Mouse (Mus musculus): Measurements from ENCODE around the gene Pabpc1l. TPM values are rescaled to one million over a fixed set of nuclear protein-coding genes. Genes with fewer than 3 reads are reported as not detected.

Pabpc1l gene
- polyA plus RNA-seq, 2 experiments from 2014 or later, result 4.4 TPM; not detected in 1

DNA sequence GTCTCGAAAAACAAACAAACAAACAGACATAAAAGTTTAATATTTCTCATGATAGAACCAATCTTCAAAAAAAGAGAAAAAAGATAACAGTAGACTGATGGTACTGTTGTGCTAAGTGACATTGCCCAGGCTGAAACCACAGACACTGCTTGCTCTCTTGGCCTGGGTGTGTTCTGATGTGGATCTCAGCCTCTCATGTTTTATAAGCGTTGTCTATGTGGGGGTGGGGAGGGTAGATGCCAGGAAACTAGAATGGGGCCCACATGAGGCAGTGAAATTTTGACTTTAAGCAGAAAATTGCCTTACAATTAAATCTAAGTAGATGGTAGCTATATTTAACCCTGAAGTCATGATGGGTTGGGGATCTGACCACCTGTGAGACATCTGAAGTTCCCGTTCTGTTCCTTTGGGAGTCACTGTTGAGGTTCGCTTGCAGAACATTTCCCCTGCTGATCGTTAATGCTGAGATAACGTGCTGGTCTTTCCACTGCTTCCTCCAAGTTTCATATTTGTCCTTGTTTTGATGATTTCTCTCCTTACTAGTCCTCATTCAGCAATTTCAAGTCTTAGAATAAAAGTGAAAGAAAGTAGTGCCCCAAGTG lies 62.3 kb downstream of the Pabpc1l start:
- peak; percentile 40 for ATAC-seq

- no peak for ATAC-seq
Measured at GRCm38 (mm10) chr2:164089508-164089907, 64.3 kb downstream of the Pabpc1l start.

GRCm38 (mm10) chr2:164094152-164094551 lies 68.9 kb downstream of the Pabpc1l start:
- peak; percentile 61 for ATAC-seq

DNA sequence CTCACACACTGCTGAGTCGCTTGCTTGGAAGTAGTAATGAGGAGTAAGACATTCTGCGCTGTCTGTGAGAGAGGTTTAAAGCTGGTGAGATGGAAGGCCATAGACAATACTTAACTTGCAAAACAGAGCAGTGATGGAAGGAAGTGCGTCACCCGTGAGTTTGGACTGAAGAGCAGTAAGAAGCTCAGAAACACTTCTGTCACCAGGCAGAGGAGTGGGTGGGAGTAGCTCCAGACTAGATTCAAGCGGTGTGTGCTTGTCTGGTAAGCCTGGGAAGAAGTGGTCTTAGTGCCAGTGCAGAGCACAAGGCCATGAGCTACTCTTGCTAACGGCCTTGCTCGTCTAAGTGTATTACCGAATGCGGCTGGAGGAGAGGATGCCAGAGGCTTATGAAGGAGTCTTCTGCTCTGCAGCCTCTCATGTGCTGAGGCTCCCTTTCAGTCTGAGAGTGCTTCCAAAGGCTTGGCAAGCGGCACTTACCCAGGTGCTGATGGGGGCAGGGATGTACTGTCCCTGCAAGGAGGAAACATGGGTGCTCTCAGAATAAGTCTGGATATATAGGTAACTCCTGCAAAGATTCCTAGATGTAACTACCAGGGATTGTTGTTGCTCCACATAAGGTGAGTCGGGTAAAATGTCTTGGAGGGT lies 73.5 kb downstream of the Pabpc1l start:
- no peak for ATAC-seq

Other genes with a start within 250 kb of the Pabpc1l start
- not detected for gene Ccn5, start 204.6 kb upstream of the Pabpc1l start, polyA plus RNA-seq (2017; shearing (Covaris generic))
- not detected for gene Kcnk15, start 171.8 kb upstream of the Pabpc1l start, polyA plus RNA-seq (2017; shearing (Covaris generic))
- gene Rims4, start 106.8 kb upstream of the Pabpc1l start, polyA plus RNA-seq (2017; shearing (Covaris generic)), result not detected
- gene Ywhab, start 30.5 kb upstream of the Pabpc1l start, polyA plus RNA-seq (2017; shearing (Covaris generic)), result 10 to 100 TPM; 66.3 to 88.1 TPM
- 100 to 1,000 TPM; 158 to 175 TPM for gene Stk4, start 44.9 kb downstream of the Pabpc1l start, polyA plus RNA-seq (2017; shearing (Covaris generic))
- gene Tomm34, start 45.7 kb downstream of the Pabpc1l start, polyA plus RNA-seq (2017; shearing (Covaris generic)), result 100 to 1,000 TPM; 132 to 139 TPM
- gene Kcns1, start 145.7 kb downstream of the Pabpc1l start, polyA plus RNA-seq (2017; shearing (Covaris generic)), result under 1 TPM in 1 of 2 experiments, not detected in 1; 0.22 TPM
- not detected for gene Wfdc5, start 157.3 kb downstream of the Pabpc1l start, polyA plus RNA-seq (2017; shearing (Covaris generic))
- not detected for gene Wfdc12, start 165.2 kb downstream of the Pabpc1l start, polyA plus RNA-seq (2017; shearing (Covaris generic))
- not detected for gene Wfdc15a, start 174.7 kb downstream of the Pabpc1l start, polyA plus RNA-seq (2017; shearing (Covaris generic))
- not detected for gene Wfdc15b, start 196.2 kb downstream of the Pabpc1l start, polyA plus RNA-seq (2017; shearing (Covaris generic))
- gene Svs2, start 213.0 kb downstream of the Pabpc1l start, polyA plus RNA-seq (2017; shearing (Covaris generic)), result not detected
- gene Svs3b, start 231.2 kb downstream of the Pabpc1l start, polyA plus RNA-seq (2017; shearing (Covaris generic)), result not detected